Mouse (Mus musculus) testis, postnatal 10 days (tissue): ENCODE measurements around the gene Cpeb4.

ENCODE experiments used
- DNase-seq: peaks from one replicate; pipeline ENCODE4 v3.0.0; 2021; ENCODE audit warnings: low spot score

Gene Cpeb4

GRCm38 (mm10) chr11:31846771-31847468, 25.1 kb upstream of the Cpeb4 start:
- no peak for DNase-seq

- no peak for DNase-seq
These were observed 24.6 kb upstream of the Cpeb4 start for GRCm38 (mm10) chr11:31847469-31847805.

GRCm38 (mm10) chr11:31848725-31849124, 23.3 kb upstream of the Cpeb4 start:
- no peak for DNase-seq

GRCm38 (mm10) chr11:31850156-31850775, 21.7 kb upstream of the Cpeb4 start:
- peak; percentile 19 for DNase-seq

GRCm38 (mm10) chr11:31850995-31851394, 21.0 kb upstream of the Cpeb4 start:
- no peak for DNase-seq

GRCm38 (mm10) chr11:31851702-31852560, 20.1 kb upstream of the Cpeb4 start:
- no peak for DNase-seq

GRCm38 (mm10) chr11:31854955-31855354, 17.1 kb upstream of the Cpeb4 start:
- DNase-seq = no peak

GRCm38 (mm10) chr11:31857479-31857878, 14.5 kb upstream of the Cpeb4 start:
- no peak for DNase-seq

GRCm38 (mm10) chr11:31861149-31861890, 10.7 kb upstream of the Cpeb4 start:
- DNase-seq = no peak

GRCm38 (mm10) chr11:31867976-31868375, 4.0 kb upstream of the Cpeb4 start:
- no peak for DNase-seq

GRCm38 (mm10) chr11:31870285-31871010, 1.6 kb upstream of the Cpeb4 start:
- DNase-seq = peak; percentile 100

GRCm38 (mm10) chr11:31871135-31871541, 873 bp upstream of the Cpeb4 start:
- peak; percentile 77 for DNase-seq

- no peak for DNase-seq
These were observed 693 bp downstream of the Cpeb4 start for GRCm38 (mm10) chr11:31872546-31873261.

GRCm38 (mm10) chr11:31874071-31874470, 2.1 kb downstream of the Cpeb4 start:
- DNase-seq = no peak

- DNase-seq = no peak
These were observed 11.7 kb downstream of the Cpeb4 start for GRCm38 (mm10) chr11:31883671-31884070.

- DNase-seq = no peak
These were observed 13.8 kb downstream of the Cpeb4 start for GRCm38 (mm10) chr11:31885765-31886164.

GRCm38 (mm10) chr11:31888229-31888628, 16.2 kb downstream of the Cpeb4 start:
- DNase-seq = no peak

GRCm38 (mm10) chr11:31892152-31892551, 20.1 kb downstream of the Cpeb4 start:
- no peak for DNase-seq

GRCm38 (mm10) chr11:31893639-31894038, 21.6 kb downstream of the Cpeb4 start:
- no peak for DNase-seq

- no peak for DNase-seq
These were observed 24.2 kb downstream of the Cpeb4 start for GRCm38 (mm10) chr11:31896065-31896792.
